Mouse (Mus musculus): ENCODE results near the gene 4930568D16Rik. TPM values are rescaled to one million over a fixed set of nuclear protein-coding genes. Genes with fewer than 3 reads are reported as not detected.

Gene 4930568D16Rik
- total RNA-seq (2023; ENCODE audit: inconsistent age), result not detected in 4 replicates

GRCm38 (mm10) chr2:35367629-35368028 lies at the start of gene 4930568D16Rik:
Gene 4930568D16Rik, minus strand, starts transcription at chr2:35367729.

DNA sequence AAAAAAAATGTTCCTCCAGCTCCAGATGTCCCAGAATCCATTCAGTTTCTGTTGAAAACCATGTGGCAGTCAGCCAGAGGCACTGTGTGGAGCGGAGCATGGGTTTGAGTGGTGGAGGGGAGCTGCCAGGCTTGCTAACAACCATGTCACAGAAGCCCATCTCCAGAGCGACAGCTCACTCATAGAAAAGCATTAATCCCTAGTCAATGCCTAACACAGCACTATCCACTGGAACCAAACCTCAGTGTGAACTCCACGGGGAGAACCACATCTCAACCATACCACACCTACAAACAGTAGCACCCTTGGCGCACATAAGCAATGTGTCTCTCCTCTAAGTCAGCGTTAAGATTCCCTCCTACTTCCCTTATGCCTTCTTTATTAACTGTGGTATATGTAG lies 29.6 kb upstream of the 4930568D16Rik start, which contains the start of gene 4930402F06Rik:
Gene 4930402F06Rik, minus strand, starts transcription at position 80 of the 400 bp plus-strand sequence.

GRCm38 (mm10) chr2:35336388-35337280 lies 30.9 kb downstream of the 4930568D16Rik start, which contains the start of gene Stom:
Gene Stom, minus strand, starts transcription at chr2:35336976.

Other genes with a start within 250 kb of the 4930568D16Rik start
- 184 to 210 TPM (median 191 TPM) in 4 replicates for gene Rab14, start 166.6 kb downstream of the 4930568D16Rik start, total RNA-seq (2023; ENCODE audit: inconsistent age)
- 80.8 to 89.9 TPM (median 85.6 TPM) in 4 replicates for gene Gsn, start 111.3 kb downstream of the 4930568D16Rik start, total RNA-seq (2023; ENCODE audit: inconsistent age)
- 6.9 to 8.3 TPM (median 7.6 TPM) in 4 replicates for gene Stom, start 30.8 kb downstream of the 4930568D16Rik start, total RNA-seq (2023; ENCODE audit: inconsistent age)
- gene 4930402F06Rik, start 29.4 kb upstream of the 4930568D16Rik start, total RNA-seq (2023; ENCODE audit: inconsistent age), result 0.87 to 1.0 TPM in 2 of 4 replicates, not detected in the others
- gene Ggta1, start 95.5 kb upstream of the 4930568D16Rik start, total RNA-seq (2023; ENCODE audit: inconsistent age), result 68.0 to 78.0 TPM (median 73.9 TPM) in 4 replicates
- gene Dab2ip, start 190.5 kb upstream of the 4930568D16Rik start, total RNA-seq (2023; ENCODE audit: inconsistent age), result 3.4 to 7.9 TPM (median 5.5 TPM) in 4 replicates